Mouse (Mus musculus) kidney, postnatal 14 days (tissue): ENCODE results near the gene Dexi.
A peak's percentile ranks its signal among the peaks of the same experiment; 100 is the strongest.

Experiments used
- DNase-seq: peaks from one replicate; pipeline ENCODE4 v3.0.0; 2022; ENCODE audit warnings: mixed read lengths

The Dexi gene

DNA sequence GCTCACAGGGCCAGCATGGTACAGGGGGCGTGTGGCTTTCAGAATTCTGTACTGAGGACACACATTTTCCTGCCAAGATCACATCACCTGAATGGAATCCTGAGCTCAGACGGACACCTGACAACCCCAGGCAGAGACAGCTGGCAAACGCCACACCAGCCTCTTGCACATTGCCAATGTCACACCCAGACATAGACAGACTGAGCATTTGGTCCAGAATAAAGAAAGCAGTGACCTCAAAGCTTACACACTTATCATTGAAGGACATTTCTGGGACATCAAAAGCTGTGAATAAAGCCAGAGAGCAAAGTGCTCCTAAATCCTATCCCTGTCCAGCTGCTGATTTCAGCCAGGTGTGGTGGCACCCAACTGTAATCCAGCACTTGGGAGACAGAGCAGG, 5.9 kb downstream of the Dexi start:
- DNase-seq = no peak

DNA sequence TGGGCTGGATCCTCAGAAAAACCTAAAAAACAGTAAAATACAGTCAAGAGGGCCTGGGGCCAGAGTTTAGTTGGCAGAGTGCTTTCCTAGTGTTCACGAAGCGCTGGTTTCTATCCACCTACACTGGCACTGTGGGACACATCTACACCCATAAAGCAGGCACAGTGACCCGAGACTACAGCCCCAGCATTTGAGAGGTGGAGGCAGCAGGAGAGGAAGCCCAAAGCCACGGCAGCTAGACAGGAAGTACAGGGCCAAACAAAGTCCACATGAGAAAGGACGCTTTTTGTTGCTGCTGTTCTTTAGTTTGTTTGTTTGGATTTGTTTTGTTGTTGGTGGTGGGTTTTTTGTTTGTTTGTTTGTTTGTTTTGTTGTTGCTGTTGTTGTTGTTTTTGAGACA, 6.5 kb downstream of the Dexi start:
- no peak for DNase-seq

DNA sequence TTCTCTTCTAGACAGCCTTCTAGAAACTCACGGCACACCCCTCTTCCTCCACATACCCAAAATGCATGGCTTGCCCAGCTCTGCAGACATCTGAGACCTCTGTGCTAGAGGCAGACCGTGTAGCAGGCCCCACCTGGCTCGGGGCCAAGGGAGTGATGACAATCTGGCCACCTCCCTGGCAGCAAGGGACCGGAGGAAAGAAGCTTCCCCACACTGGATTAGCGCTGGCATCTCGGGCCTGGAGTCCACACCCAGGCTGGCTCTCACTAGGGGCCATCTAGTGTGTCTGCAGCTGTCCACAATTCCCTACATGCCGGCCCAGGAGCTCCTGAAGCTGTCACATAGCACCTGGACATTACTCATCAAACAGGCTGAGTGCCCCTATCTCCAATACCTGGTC, 8.3 kb downstream of the Dexi start:
- no peak for DNase-seq

DNA sequence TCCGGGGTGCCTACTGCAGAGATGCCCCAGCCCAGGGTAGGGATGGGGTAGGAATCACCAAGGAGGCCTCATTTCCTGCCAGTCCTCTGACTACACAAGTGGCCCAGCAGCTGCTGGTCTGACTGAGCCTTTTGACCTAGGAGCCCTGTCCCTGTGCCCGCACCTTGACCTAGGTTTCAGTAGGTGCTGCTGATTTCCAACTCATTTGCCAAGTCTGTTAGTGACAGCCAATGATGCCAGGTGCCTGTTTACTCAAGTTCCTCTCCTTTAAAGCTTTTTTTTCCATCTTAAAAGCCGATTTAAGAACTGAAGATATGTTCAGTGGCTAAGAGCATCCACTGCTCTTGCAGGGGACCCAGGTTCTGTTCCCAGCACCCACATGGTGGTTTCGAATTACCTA, 9.1 kb downstream of the Dexi start:
- DNase-seq = no peak

DNA sequence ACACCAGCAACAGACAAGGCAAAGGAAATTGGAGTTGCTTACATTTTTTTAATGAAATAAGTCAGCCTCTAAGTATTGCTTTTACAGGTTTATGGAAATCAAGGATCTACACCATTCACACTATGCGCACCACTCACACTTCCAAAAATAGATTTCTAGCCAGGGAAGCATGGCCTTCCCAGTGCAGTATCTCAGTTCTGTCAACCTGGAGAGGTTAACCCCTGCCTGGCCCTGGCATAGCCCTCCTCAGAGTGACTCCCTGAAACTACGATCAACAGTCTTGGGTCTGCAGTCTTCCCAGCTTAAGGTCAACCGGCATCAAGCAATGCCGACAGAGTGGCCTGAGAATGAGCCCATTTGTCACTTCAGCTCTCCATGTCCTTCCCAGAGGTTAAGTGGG, 12.7 kb downstream of the Dexi start:
- no peak for DNase-seq

DNA sequence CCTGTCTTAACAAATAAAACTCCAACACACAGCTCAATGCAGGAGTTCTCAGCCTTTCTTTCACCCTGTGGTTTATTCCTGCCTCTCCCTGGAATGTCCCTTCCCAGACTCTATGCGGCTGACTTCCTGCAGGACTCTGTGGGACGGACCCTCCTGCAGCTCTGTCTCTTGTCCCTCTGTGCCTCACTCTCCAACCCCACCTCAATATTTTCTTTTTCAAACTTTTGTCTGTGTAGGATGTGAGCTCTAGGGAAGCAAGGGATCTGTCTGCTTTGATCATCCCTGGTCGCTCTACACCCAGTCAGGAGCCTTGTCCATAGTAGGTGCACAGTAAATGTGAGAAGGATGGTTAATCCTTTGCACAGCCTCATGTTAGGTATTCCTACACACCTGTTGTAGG, 14.5 kb downstream of the Dexi start:
- no peak for DNase-seq

DNA sequence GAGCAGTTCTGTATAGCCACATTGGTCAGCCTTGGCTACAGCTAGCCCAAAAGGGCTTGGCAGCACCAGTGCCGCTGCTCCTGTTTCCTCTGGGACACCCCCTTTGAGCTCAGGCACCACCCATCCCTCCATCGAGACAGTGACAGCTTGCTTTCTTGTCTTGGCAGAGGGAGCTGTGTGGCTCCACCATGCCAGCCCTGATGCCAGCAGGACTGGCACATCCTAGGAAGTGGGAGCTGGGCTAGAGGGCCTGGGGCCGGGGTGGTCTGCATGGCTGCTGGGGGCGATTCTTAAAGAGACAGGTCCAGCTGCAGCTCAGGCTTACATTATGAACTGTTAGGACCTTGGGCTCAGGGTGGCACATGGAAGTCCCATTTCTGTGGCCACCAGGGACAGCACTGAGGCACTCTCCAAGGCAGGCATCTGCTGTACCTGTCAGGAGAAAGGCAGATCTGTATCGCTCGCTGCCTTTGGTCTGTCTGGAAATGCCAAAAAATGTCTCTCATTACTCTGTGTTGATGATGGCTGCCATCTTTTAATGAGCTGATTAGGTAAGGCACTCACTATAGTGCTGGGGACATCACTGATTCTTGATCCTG, 15.7 kb downstream of the Dexi start:
- DNase-seq = no peak

DNA sequence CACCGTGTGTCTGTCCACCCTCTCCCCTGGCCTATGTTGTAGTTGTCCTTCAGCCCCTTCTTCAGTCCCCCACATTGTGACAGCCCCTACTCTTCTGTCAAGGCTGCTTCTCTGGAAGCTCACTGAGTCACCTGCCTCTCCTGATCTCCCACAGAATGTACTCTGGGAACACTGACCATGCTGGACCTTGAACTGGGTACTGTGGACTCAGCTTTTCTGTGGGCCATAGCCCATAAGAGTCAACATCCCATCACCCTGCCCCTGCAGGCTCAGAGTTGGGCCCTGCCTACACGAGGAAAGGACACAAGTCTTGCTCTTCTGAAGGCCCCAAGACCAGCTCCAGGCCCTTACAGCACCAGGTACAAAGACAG, 17.3 kb downstream of the Dexi start:
- DNase-seq = no peak

DNA sequence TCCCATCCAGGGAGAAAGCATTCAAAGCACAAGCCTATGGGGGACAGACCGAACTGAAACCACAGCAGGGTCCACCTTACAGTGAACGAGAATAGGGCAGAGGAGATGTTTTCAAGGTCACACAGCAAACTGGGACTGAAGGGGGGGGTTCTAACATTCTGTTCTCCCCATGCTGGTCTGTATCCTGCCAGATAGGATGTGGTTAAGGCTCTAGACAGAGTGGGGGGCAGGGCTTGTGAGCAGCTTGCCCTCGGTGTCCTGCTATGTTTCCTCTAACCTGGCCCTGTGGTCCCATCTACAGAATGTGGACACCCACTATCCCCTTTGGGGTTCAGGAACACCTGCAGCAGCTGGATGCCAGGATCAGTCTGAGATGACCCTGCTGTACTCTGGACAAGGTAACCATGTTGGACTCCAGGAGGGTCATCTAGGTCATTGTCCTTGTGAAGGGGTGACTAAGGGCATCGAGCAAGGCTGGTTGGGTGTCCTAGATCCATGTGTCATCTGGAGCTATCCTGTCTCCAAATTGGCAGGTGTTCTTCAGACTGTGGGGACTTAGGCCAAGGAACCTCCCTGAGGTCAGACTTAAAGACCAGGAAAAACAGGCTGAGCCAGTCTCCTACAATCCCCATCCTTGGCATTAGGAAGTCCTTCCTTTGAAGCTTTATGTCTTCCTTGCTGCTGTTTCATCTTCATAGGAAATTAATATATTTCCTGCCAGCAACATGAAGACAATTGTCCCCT, 17.8 kb downstream of the Dexi start:
- no peak for DNase-seq

DNA sequence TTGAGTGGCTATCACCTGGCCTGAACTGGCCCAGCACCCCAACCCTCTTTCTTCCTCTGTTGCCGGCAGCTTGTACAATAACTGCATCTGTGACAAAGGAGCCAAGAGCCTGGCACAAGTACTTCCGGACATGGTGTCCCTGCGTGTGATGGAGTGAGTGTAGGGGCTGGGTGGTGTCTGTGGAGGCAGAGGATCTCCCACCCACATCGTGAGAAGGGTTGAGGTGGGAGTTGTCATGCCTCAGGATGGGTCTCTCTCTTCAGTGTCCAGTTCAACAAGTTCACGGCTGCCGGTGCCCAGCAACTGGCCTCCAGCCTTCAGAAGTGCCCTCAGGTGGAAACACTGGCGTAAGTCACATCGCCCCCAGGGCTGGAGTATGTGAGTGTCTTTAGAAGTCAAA, 19.2 kb downstream of the Dexi start:
- DNase-seq = no peak

DNA sequence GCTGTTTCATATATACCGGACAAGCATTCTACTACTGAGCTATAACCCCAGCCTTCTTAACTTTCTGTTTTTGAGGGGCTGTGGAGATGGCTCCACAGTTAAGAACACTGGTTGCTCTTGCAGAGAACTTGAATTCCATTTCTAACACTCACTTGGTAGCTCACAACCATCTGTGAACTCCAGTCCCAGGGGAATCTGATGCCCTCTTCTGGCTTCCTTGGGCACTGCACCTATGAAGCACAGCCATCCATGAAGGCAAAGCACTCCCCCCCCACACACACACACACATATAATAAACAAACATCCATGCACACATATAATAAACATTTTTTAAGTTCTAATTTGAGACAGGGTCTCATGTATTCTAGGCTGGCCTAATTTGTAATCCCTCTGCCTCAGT, 20.0 kb downstream of the Dexi start:
- peak; percentile 76 for DNase-seq

DNA sequence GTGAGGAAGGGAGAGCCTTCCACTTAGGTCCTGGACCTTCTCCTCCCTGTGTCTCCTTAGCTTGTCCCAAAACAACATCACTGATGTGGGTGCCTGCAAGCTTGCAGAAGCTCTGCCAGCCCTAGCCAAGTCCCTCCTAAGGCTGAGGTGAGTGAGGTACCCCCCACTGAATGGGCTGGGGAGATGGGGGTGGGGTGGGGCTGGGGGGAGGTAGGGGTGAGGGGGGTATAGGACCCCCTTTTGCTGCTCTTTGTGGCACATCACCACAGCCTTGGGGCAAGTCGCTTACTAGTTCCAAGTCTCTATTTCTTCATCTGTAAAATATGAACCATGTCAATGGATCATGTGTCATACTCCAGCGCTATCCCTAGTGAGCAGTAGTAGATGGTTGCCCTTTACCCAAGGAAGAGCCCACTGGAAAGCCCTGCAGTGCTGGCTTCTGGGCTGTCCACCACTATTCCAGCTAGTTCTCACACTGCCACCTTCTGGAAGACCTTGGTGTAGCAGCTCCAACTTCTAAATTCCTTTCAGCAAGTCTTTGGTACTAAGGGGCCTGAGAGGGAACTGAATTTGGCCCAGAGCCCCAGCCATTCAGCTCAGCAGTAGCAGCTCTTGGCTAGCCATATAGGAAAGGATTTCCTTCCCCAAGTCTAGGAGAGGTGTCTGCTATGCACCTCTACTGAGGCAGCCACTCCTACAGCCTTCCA, 21.8 kb downstream of the Dexi start:
- peak; percentile 87 for DNase-seq

DNA sequence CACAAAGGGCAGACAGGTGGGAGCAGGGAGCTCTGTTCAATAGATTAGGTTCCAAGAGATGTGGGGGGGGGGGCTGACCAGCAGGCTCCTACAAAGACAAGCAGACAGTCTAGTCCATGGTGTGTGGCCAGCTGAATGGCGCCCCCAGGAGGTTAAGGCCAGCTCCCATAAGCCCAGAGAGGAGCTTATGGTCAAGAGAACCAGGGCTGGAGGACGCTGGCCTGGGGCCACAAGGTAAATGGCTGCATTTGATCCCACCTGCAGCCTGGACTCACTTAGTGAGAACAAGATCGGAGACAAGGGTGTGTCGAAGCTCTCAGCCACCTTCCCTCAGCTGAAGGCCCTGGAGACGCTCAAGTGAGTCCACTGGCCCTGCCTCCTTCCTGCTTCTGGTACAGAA, 24.8 kb downstream of the Dexi start:
- DNase-seq = no peak

DNA sequence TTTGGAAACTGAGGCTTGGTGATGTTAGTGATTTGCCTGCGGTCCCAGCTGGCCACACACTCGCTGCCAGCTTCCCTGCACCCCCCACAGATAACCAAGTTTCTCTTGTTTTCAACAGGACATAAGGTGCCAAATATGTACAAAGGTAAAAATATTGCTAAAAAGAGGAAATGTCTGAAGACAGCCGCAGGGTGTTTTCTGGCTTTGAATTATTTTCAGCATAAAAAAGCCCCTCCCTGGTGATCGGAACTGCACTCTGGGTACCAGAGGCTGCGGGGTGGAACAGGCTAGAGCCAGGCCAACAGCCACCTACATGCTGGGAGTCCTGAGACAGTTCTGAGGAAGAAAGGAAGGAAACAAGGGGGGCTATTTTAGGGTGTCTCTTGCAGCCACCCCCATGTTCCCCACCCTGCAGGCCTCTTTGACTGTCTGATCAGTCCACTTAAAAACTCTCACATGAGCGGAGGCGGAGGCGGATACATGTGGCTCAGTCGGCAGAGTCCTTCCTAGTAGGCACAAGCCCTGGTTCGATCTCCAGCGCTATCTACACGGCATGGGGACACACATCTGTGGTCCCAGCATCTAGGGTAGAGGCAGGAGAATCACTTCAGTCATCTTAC, 26.8 kb downstream of the Dexi start:
- no peak for DNase-seq

DNA sequence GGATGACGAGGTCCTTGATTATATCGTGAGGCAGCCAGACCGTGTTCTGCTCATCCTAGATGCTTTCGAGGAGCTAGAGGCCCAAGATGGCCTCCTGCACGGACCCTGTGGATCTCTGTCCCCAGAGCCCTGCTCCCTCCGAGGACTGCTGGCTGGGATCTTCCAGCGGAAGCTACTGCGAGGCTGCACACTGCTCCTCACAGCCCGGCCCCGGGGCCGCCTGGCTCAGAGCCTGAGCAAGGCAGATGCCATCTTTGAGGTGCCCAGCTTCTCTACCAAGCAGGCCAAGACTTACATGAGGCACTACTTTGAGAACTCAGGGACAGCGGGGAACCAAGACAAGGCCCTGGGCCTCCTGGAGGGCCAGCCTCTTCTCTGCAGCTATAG, 31.7 kb downstream of the Dexi start:
- DNase-seq = no peak

DNA sequence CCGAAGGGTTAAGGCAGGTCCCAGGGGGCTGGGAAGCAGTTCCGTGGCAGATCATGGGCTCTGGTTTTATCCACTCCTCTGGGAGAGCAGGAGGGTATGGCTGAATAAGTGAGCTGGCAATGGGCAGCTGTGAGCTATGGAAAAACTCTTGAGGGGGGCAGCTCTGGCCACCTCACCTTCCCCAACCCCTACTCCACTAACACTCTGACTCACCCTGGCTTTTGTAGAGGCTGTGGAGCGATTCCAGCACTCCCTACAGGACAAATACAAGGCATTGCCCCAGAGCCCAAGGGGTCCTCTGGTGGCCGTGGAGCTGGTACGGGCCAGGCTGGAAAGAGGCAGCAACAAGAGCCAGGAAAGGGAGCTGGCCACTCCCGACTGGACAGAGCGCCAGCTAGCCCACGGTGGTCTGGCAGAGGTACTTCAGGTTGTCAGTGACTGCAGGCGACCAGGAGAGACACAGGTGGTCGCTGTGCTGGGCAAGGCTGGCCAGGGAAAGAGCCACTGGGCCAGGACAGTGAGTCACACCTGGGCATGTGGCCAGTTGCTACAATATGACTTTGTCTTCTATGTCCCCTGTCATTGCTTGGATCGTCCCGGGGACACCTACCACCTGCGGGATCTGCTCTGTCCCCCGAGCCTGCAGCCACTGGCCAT, 32.2 kb downstream of the Dexi start:
- DNase-seq = no peak

DNA sequence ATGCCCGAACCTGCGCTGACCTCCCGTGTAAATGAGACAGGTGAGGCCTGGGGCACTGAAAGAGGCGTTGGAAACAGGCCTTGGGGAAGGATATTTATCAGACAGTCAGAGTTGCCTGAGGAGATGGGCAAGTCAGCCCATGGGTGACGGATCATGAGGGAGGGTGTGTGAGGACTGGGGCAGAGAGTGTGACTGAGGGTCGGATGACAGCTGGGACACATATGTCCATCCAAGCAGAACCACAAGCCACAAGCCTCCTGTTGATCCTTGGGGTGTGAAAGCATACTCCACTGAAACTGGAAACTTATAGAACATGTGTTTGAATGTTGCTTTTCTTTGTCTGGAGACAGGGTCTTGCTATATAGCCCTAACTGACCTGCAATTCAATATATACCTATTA, 34.2 kb downstream of the Dexi start:
- DNase-seq = no peak

DNA sequence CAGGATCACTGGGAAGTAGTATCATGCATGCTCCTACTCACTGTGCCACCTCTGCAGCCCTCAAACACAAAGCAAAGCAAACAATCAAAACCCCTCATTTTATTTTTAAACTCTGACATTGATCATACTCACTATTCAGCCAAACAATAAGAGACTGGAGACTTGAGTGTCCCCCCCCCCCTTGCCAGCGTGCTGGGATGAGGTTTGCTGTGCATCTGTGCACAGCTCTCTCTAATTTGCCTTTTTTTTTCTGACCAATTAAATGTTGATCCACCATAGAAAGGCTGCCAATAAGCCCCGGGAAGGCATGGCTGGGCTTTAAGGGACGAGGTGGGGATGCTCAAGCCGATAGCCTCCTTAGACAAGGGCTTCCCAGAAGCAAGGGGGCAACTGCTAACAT, 35.4 kb downstream of the Dexi start:
- DNase-seq = no peak

DNA sequence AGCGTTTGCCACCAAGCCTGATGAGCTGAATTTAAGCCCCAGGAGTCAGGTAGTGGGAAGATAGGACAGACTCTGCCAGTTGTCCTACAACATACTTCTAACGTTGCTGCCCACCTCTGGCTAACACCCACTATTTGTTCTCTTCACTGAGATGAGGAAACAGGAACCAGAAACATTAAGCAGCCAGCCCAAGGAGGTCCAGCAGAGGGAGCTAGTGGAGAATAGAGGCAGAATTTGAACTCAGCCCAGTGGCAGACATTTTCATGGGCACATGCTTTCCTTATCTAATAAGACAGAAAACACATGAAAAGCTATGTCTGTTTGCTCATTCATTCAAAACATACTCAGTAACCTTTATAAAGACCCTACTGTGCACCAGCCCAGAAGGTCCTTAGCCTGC, 39.8 kb downstream of the Dexi start:
- DNase-seq = no peak

DNA sequence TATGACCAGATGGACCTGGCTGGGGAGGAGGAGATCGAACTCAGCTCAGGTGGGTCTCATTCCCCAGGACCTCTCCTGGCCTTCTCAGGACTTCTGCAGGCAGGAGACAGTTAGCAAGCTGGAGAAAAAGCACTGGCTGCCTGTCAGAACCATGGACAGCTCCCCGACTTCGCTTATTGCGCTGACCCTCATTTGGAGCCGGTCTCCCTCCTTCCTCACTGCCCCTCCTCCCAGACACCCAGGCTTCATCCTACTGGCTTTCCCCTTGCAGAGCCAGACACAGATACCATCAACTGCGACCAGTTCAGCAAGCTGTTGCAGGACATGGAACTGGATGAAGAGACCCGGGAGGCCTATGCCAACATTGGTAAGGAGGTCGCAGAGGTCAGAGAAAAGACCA, 41.0 kb downstream of the Dexi start:
- peak; percentile 67 for DNase-seq

DNA sequence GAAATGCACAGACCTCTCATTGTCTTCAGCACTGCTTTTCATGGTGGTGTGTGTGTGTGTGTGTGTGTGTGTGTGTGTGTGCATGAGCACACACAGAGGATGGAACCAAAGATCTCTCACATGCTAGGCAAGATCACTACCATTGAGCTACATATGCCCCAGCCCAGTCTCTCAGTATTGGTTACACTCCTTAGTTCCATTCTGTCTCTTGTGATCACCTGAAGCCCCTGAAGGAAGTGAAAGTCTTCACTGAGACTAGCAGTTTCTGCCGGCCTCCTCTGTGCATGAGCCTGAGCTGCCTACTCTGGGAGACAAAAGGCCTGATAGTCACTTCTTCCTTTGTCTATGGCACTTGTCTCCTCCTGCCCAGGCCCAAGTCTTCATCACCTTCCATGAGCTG, 43.7 kb downstream of the Dexi start:
- DNase-seq = no peak

DNA sequence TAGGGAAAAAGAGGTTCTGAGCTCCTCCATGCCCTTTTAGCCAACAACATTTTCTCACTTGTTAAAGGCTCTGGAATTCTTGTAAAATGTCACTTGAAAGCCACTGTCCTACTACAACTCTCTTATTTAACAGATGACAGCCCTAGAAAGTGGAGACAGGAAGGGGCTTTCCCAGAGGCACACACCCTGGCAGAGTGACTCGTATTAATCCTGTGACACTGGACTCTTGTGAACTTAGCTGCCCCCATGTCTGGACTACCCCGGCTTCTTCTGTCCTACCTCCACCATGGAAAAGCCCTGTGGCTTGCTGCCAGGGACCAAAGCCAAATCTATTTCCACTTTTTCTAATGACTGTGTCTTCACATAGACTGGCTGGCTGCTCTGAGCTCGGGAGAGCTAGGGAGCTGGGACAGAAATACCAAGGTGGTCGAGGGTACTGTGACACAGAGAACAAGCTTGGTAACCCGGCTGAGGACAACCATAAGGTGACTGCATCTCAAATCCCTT, 44.7 kb downstream of the Dexi start:
- DNase-seq = peak; percentile 67

DNA sequence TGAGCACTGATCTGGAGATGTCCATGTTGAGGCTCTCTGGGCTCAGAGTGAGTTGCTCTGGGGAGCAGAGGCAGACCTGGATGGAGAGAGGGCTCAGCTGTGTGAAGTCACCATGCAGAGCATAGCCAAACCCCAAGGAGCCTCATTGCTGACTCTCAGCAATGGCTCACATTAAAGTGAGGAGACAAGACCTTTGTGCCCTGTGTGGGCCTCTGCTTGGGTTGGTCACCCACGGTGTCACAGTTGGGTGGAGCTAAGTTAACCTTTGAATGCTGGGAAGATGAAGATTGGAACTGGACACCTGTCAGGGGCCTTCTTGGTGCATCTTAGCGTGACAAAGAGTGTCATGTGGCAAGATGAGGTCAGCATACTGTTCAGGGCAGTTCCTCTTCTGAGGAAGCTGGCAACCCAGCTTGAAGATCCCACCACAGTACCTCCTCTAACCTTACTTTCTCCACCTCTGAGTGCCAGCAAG, 47.0 kb downstream of the Dexi start:
- peak; percentile 57 for DNase-seq
